Mouse (Mus musculus) kidney, postnatal 0 days (tissue): ENCODE data around the gene Zfp740. TPM values are rescaled to one million over a fixed set of nuclear protein-coding genes. Genes with fewer than 3 reads are reported as not detected.
A peak's percentile ranks its signal among the peaks of the same experiment; 100 is the strongest.

ENCODE experiments used
- ATAC-seq: fragments of 200-750 bp; cut with Nextera tagmentation; replicated peaks from 2 replicates; pipeline ENCODE4 v1.8.0; 2017; ENCODE audit warnings: low read depth, moderate number of reproducible peaks, moderate TSS enrichment, moderate library complexity; ENCODE audit not compliant: low FRiP score
- DNase-seq: peaks from one replicate; pipeline ENCODE4 v3.0.0-alpha.2; 2016; ENCODE audit warnings: low spot score
- H3K27ac ChIP-seq: fragments of 300-500 bp; sonication (generic); 2 replicates; pipeline ENCODE4 v1.5.1; 2014; ENCODE audit warnings: mild to moderate bottlenecking
- H3K27me3 ChIP-seq: fragments of 300-500 bp; sonication (generic); 2 replicates; pipeline ENCODE4 v1.6.1; 2014; ENCODE audit warnings: low read length, mixed read lengths; ENCODE audit not compliant: insufficient read depth
- H3K36me3 ChIP-seq: fragments of 300-500 bp; sonication (generic); 2 replicates; pipeline ENCODE4 v1.6.1; 2014; ENCODE audit warnings: low read length, mixed read lengths; ENCODE audit not compliant: insufficient read depth
- H3K4me1 ChIP-seq: fragments of 300-500 bp; sonication (generic); replicated peaks from 2 replicates; pipeline ENCODE4 v1.6.1; 2014; ENCODE audit warnings: antibody characterized with exemption, low read length, mixed read lengths; ENCODE audit not compliant: insufficient read depth
- H3K4me2 ChIP-seq: fragments of 300-500 bp; sonication (generic); 2 replicates; pipeline ENCODE4 v1.6.1; 2014; ENCODE audit warnings: mild to moderate bottlenecking, low read length, moderate library complexity, mixed read lengths
- H3K4me3 ChIP-seq: fragments of 300-500 bp; sonication (generic); replicated peaks from 2 replicates; pipeline ENCODE4 v1.5.1; 2014; ENCODE audit warnings: low read depth, low read length
- H3K9ac ChIP-seq: fragments of 300-500 bp; sonication (generic); 2 replicates; pipeline ENCODE4 v1.6.1; 2014; ENCODE audit warnings: low read depth, low read length
- H3K9me3 ChIP-seq: fragments of 300-500 bp; sonication (generic); replicated peaks from 2 replicates; pipeline ENCODE4 v1.6.1; 2016; ENCODE audit warnings: low read length, inconsistent platforms, mixed read lengths
- CTCF ChIP-seq: IDR thresholded peaks from 2 replicates; pipeline ENCODE4 v1.5.1; 2016; ENCODE audit warnings: antibody characterized with exemption, low read depth, mild to moderate bottlenecking, moderate library complexity
- WGBS: fragments of 180-500 bp; shearing (Covaris S2); extraction: QIAGEN DNeasy Blood & Tissue Kit; methylation state at CpG from one replicate; pipeline ENCODE4 v1.1.7; 2014; 5-methylcytosine and 5-hydroxymethylcytosine counted together
- polyA plus RNA-seq: library from polyadenylated mRNA; unstranded; fragments of >200 nt; fragmentation: Nextera tagmentation; extraction: Ambion mirVana; gene quantifications from 2 replicates; pipeline ENCODE4 v1.2.1, GENCODE M21; 2015

Gene Zfp740
- polyA plus RNA-seq, 1 experiment from 2014 or later: 45.4 TPM

DNA sequence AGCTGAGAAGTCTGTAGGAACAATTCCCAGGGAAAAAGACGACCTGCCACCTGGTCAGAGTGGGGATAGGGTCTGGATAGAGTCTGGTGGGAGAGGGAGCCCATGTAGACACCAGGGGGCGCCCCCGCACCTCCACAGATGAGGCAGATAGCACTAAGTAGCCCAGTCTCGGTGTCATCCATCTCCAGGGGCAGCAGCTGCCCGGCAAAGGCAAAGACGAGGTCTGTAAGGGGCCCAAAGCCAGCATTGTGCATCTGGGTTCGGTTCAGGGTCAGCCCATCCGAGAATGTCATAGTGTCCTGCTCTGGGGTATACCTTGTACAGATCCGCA lies 36.2 kb downstream of the Zfp740 start:
- Histone ChIP-seq H3K4me1 (peaks cover 18% of the 10 kb centered on the region), H3K27me3 (no peaks in the 10 kb centered on the region), H3K4me3 (no peak overlapping the region), H3K9ac (no peak overlapping the region), H3K36me3 (peaks cover 12% of the 10 kb centered on the region), H3K27ac (no peak overlapping the region), H3K9me3 (no peaks in the 10 kb centered on the region), H3K4me2 (no peak overlapping the region)
- WGBS: 13% methylated on average over 9 of the region's 9 CpGs
- peak; percentile 91 for DNase-seq
- TF ChIP-seq CTCF: peak; percentile 94
- ATAC-seq: peak; percentile 45; the same call in 1 of the 2 replicates

DNA sequence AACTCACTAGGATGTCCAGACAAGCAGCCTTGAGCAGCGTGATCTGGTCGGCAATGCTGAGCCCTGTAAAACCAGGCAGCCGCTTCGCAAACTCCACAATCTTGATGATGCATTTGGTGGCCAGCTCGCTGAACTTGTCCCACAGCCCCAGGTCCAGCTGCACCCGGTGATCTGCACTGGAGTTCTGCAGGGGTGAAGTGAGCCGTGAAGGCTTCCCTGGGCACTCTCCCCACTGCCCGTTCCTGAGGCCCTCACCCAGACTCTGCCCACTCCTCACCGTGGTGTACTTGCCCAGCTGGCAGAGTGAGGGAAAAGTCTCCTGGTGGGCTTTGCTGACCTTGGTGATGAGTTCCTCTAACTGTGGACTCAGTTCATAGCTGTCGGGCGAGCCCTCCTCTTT lies 36.8 kb downstream of the Zfp740 start:
- TF ChIP-seq CTCF: no peak
- Histone ChIP-seq H3K9me3 (no peaks in the 10 kb centered on the region), H3K36me3 (peaks cover 12% of the 10 kb centered on the region), H3K27ac (0 out of 2 replicates have a peak overlapping the region, but pooled peaks have one; percentile 57), H3K27me3 (no peaks in the 10 kb centered on the region), H3K4me3 (no peak overlapping the region), H3K4me2 (no peak overlapping the region), H3K9ac (no peak overlapping the region), H3K4me1 (peaks cover 22% of the 10 kb centered on the region)
- no peak for DNase-seq
- no peak for ATAC-seq
- 63% methylated on average over 11 of the region's 11 CpGs for WGBS

GRCm38 (mm10) chr15:102240607-102241006 lies 37.6 kb downstream of the Zfp740 start:
- Histone ChIP-seq H3K27me3 (no peaks in the 10 kb centered on the region), H3K27ac (peak overlapping the region; percentile 50), H3K4me1 (peaks cover 25% of the 10 kb centered on the region), H3K9me3 (no peaks in the 10 kb centered on the region), H3K9ac (no peak overlapping the region), H3K36me3 (peaks cover 11% of the 10 kb centered on the region), H3K4me3 (no peak overlapping the region), H3K4me2 (no peak overlapping the region)
- TF ChIP-seq CTCF: no peak
- no peak for DNase-seq
- 65% methylated on average over 4 of the region's 4 CpGs for WGBS
- ATAC-seq: no peak

GRCm38 (mm10) chr15:102242404-102243228 lies 39.6 kb downstream of the Zfp740 start:
- no peaks in the 10 kb centered on the region for H3K9me3 ChIP-seq
- H3K4me3 ChIP-seq: no peak overlapping the region
- H3K4me2 ChIP-seq: peak overlapping the region; percentile 88
- no peaks in the 10 kb centered on the region for H3K27me3 ChIP-seq
- H3K27ac ChIP-seq: peak overlapping the region; percentile 26; the same call in 1 of the 2 replicates
- no peak for TF ChIP-seq CTCF
- no peaks in the 10 kb centered on the region for H3K36me3 ChIP-seq
- ATAC-seq: no peak
- 44% methylated on average over 12 of the region's 12 CpGs for WGBS
- H3K4me1 ChIP-seq: peaks cover 29% of the 10 kb centered on the region
- no peak overlapping the region for H3K9ac ChIP-seq
- no peak for DNase-seq

DNA sequence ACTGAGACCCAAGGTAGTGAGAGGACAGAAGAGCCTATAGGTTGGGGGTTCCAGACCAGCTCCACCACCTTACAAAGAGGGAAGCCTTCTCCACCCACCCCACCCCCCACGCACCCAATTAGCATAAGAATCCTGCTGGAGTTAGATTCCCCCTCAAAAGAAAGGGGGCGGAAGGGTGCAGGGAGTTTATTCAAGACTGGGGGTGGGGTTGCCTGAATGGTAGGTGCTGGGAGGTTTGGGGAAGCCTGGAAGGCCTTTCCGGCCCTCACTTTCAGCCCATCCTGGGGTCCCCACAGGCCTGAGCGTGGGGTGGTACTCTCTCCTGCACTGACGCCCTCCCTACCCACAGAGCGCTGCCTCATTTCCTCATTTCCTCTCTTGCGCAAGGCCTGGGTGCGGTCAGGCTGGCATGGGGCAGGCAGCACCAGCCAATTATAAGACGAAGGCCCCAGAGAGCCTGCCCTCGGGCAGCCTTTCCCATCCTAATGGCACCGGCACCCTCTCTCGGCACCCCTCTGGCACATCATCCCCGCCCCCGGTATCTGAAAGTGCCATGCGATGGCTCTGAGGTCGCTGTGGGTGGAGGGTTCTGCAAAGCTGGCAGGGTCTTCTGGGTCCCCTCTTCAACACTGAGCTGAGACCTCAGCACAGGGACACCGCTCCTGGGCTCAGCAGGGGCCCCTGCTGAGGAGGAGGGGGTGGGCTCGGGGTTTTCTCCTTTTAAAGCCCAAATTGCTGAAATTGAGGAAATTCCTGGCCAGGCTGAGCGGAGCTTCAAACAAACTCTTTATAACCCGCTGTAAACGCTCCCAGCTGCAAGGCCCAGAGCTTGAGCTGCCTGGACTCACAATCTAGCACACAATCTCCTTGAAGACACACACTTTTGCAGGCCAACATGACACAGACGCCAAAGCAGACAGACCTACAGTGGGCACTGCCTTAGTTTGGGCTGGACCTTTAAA lies 40.5 kb downstream of the Zfp740 start:
- ATAC-seq (no peak), DNase-seq (peak; percentile 40)
- peak overlapping the region; percentile 88 for H3K4me2 ChIP-seq
- WGBS: 29% methylated on average over 22 of the region's 22 CpGs
- no peak; the same call in 1 of the 2 replicates for TF ChIP-seq CTCF
- H3K9me3 ChIP-seq: no peaks in the 10 kb centered on the region
- peak overlapping the region; percentile 71; the same call in 1 of the 2 replicates for H3K4me3 ChIP-seq
- H3K9ac ChIP-seq: peak overlapping the region; percentile 36; the same call in 1 of the 2 replicates
- H3K4me1 ChIP-seq: peaks cover 33% of the 10 kb centered on the region
- peak overlapping the region; percentile 76 for H3K27ac ChIP-seq
- no peaks in the 10 kb centered on the region for H3K27me3 ChIP-seq
- H3K36me3 ChIP-seq: no peaks in the 10 kb centered on the region
